Mouse (Mus musculus): ENCODE data around the gene Entpd8. TPM values are rescaled to one million over a fixed set of nuclear protein-coding genes. Genes with fewer than 3 reads are reported as not detected.

The Entpd8 gene
- polyA plus RNA-seq, 1 experiment, result 0.14 TPM

DNA sequence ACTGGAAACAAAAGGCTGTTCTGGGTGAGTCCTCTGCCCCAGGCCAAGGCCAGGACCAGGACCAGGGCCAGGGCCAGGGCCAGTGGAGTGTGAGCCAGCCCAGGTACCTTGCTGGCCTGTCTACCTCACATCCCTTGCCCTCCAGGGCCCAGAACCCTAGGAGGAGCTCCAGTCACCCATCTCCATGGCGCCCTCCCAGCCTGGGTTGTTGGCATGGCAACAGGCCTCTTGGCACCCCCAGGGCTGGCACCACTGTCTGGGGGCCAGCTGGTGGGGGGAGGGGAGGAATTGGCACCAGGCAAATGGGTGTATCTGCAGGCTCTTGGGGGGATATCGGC is 25.1 kb upstream of the Entpd8 start:
- DNase-seq (ENCODE audit: low read depth in 1 of 2, low spot score in 2 of 2), result no peak
- Histone ChIP-seq H3K4me3 (ENCODE audit: extremely low read depth, insufficient read depth, insufficient read length) (peak overlapping the region; percentile 72), H3K27me3 (ENCODE audit: control insufficient read depth, insufficient read depth, low read length) (no peaks in the 10 kb centered on the region), H3K4me1 (ENCODE audit: control insufficient read depth, insufficient read depth, insufficient read length) (peaks cover 5% of the 10 kb centered on the region; the same call in 1 of the 2 replicates), H3K36me3 (ENCODE audit: control insufficient read depth, insufficient read depth, low read length) (peaks cover 15% of the 10 kb centered on the region), H3K27ac (ENCODE audit: insufficient read depth, low read length) (no peak overlapping the region)
- 82% methylated on average over 2 of the region's 2 CpGs for WGBS
- no peak for TF ChIP-seq CTCF (IDR thresholded peaks at IDR 0.05; ENCODE audit: extremely low read depth, insufficient read depth, insufficient read length, insufficient replicate concordance)
- no peak for TF ChIP-seq POLR2A (IDR thresholded peaks at IDR 0.05; ENCODE audit: low read depth, low read length)

- no peak overlapping the region for H3K4me3 ChIP-seq (ENCODE audit: extremely low read depth, insufficient read depth, insufficient read length)
- H3K27ac ChIP-seq (ENCODE audit: insufficient read depth, low read length), result no peak overlapping the region
- DNase-seq (ENCODE audit: low read depth in 1 of 2, low spot score in 2 of 2), result no peak
- peaks cover 5% of the 10 kb centered on the region; the same call in 1 of the 2 replicates for H3K4me1 ChIP-seq (ENCODE audit: control insufficient read depth, insufficient read depth, insufficient read length)
- 90% methylated on average over 21 of the region's 21 CpGs for WGBS
- TF ChIP-seq POLR2A (IDR thresholded peaks at IDR 0.05; ENCODE audit: low read depth, low read length) (no peak), CTCF (IDR thresholded peaks at IDR 0.05; ENCODE audit: extremely low read depth, insufficient read depth, insufficient read length, insufficient replicate concordance) (no peak)
- peaks cover 11% of the 10 kb centered on the region for H3K36me3 ChIP-seq (ENCODE audit: control insufficient read depth, insufficient read depth, low read length)
- no peaks in the 10 kb centered on the region for H3K27me3 ChIP-seq (ENCODE audit: control insufficient read depth, insufficient read depth, low read length)
Measured at GRCm38 (mm10) chr2:25055409-25056155, 24.5 kb upstream of the Entpd8 start.

DNA sequence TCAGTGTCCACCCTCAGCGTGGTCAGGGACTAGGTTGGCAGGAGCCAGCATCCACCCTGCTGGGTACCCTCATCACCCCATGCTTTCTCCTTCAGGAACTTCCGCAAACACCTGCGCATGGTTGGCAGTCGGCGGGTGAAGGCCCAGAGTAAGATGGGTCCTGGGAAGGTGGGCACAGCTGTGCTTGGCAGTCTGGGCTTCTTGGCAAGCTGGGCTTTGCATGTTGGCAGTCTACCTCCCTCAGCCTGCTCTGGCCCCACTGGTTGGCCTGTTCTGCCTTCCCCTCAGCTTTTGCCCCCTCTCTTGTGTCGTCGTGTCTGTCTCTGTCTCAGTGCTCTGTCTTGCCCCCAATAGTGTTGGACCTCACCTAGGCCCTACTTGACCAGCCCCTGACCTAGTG is 21.2 kb upstream of the Entpd8 start:
- no peak for DNase-seq (ENCODE audit: low read depth in 1 of 2, low spot score in 2 of 2)
- peaks cover 5% of the 10 kb centered on the region; the same call in 1 of the 2 replicates for H3K4me1 ChIP-seq (ENCODE audit: control insufficient read depth, insufficient read depth, insufficient read length)
- H3K36me3 ChIP-seq (ENCODE audit: control insufficient read depth, insufficient read depth, low read length), result peaks cover 3% of the 10 kb centered on the region; the same call in 1 of the 2 replicates
- H3K27ac ChIP-seq (ENCODE audit: insufficient read depth, low read length), result no peak overlapping the region
- TF ChIP-seq CTCF (IDR thresholded peaks at IDR 0.05; ENCODE audit: extremely low read depth, insufficient read depth, insufficient read length, insufficient replicate concordance) (no peak), POLR2A (IDR thresholded peaks at IDR 0.05; ENCODE audit: low read depth, low read length) (no peak)
- H3K27me3 ChIP-seq (ENCODE audit: control insufficient read depth, insufficient read depth, low read length), result no peaks in the 10 kb centered on the region
- WGBS, result 96% methylated on average over 7 of the region's 7 CpGs
- H3K4me3 ChIP-seq (ENCODE audit: extremely low read depth, insufficient read depth, insufficient read length), result no peak overlapping the region

DNA sequence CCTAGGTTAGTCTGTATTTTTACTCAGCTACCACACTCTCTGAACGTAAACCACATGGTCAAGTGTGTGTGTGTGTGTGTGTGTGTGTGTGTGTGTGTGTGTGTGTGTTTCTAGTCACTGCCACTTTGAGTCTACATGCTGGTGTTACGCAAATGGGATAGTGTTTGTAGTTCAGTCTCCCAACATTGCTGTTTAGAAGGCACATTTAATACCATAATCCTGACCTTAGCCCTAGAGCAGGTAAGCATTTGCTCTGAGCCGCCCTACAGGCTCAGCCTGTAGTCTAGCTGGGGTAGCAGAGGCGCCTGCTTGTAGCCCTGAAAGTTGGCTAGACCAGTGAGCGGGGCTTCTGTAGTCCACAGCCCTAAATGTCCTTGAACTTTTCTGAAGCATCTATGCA is 16.6 kb upstream of the Entpd8 start:
- WGBS, result 92% methylated on average over 5 of the region's 5 CpGs
- no peak for DNase-seq (ENCODE audit: low read depth in 1 of 2, low spot score in 2 of 2)
- H3K36me3 ChIP-seq (ENCODE audit: control insufficient read depth, insufficient read depth, low read length), result peaks cover 3% of the 10 kb centered on the region; the same call in 1 of the 2 replicates
- no peaks in the 10 kb centered on the region for H3K4me1 ChIP-seq (ENCODE audit: control insufficient read depth, insufficient read depth, insufficient read length)
- TF ChIP-seq CTCF (IDR thresholded peaks at IDR 0.05; ENCODE audit: extremely low read depth, insufficient read depth, insufficient read length, insufficient replicate concordance), result no peak
- no peak for TF ChIP-seq POLR2A (IDR thresholded peaks at IDR 0.05; ENCODE audit: low read depth, low read length)
- no peak overlapping the region for H3K4me3 ChIP-seq (ENCODE audit: extremely low read depth, insufficient read depth, insufficient read length)
- H3K27ac ChIP-seq (ENCODE audit: insufficient read depth, low read length), result no peak overlapping the region
- H3K27me3 ChIP-seq (ENCODE audit: control insufficient read depth, insufficient read depth, low read length), result no peaks in the 10 kb centered on the region

- WGBS, result 82% methylated on average over 1 of the region's 1 CpGs
- H3K36me3 ChIP-seq (ENCODE audit: control insufficient read depth, insufficient read depth, low read length), result peaks cover 3% of the 10 kb centered on the region; the same call in 1 of the 2 replicates
- no peak overlapping the region for H3K27ac ChIP-seq (ENCODE audit: insufficient read depth, low read length)
- DNase-seq (ENCODE audit: low read depth in 1 of 2, low spot score in 2 of 2), result no peak
- no peak for TF ChIP-seq POLR2A (IDR thresholded peaks at IDR 0.05; ENCODE audit: low read depth, low read length)
- no peak for TF ChIP-seq CTCF (IDR thresholded peaks at IDR 0.05; ENCODE audit: extremely low read depth, insufficient read depth, insufficient read length, insufficient replicate concordance)
- no peaks in the 10 kb centered on the region for H3K4me1 ChIP-seq (ENCODE audit: control insufficient read depth, insufficient read depth, insufficient read length)
- H3K4me3 ChIP-seq (ENCODE audit: extremely low read depth, insufficient read depth, insufficient read length), result no peak overlapping the region
- H3K27me3 ChIP-seq (ENCODE audit: control insufficient read depth, insufficient read depth, low read length), result no peaks in the 10 kb centered on the region
Measured at GRCm38 (mm10) chr2:25064285-25064684, 15.8 kb upstream of the Entpd8 start.

DNA sequence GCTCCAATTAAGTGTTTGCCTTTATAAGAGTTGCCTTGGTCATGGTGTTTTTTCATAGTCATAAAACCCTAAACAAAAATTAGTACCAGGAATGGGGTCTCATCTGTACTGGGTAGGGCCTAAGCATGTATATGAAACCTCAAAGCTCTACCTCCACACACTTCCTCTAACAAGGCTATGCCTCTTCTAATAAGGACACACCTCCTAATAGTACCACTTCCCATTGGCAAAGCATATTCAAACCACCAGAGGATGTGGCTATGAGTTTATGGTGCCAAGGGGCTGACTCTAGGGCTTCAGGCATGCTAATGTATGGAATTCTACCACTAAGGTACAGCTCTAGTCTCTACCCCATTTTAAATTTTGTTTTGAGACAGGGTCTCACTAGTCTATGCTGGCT is 14.6 kb upstream of the Entpd8 start:
- DNase-seq (ENCODE audit: low read depth in 1 of 2, low spot score in 2 of 2), result no peak
- no peaks in the 10 kb centered on the region for H3K4me1 ChIP-seq (ENCODE audit: control insufficient read depth, insufficient read depth, insufficient read length)
- H3K36me3 ChIP-seq (ENCODE audit: control insufficient read depth, insufficient read depth, low read length), result peaks cover 3% of the 10 kb centered on the region; the same call in 1 of the 2 replicates
- H3K27ac ChIP-seq (ENCODE audit: insufficient read depth, low read length), result no peak overlapping the region
- TF ChIP-seq POLR2A (IDR thresholded peaks at IDR 0.05; ENCODE audit: low read depth, low read length) (no peak), CTCF (IDR thresholded peaks at IDR 0.05; ENCODE audit: extremely low read depth, insufficient read depth, insufficient read length, insufficient replicate concordance) (no peak)
- no peaks in the 10 kb centered on the region for H3K27me3 ChIP-seq (ENCODE audit: control insufficient read depth, insufficient read depth, low read length)
- H3K4me3 ChIP-seq (ENCODE audit: extremely low read depth, insufficient read depth, insufficient read length), result no peak overlapping the region

DNA sequence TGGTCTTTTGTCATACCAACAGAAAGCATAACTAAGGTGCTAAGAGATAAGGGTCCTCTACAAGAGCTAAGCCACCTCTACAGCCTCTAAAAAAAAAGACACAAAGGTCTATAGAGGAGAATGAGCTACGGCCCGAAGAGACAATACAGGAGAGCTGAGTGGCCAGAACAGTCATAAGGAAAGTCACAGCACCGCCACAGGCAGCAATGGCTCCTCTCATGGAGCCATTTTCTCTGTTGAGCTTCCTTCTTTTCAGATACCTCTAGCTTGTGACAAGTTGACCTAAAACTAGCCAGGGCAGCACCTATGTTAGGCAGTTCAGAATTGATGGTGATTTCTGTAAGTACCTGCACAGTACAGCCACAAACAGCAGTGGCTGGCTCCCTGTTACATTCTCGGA is 13.6 kb upstream of the Entpd8 start:
- Histone ChIP-seq H3K36me3 (ENCODE audit: control insufficient read depth, insufficient read depth, low read length) (peaks cover 1% of the 10 kb centered on the region; the same call in 1 of the 2 replicates), H3K27me3 (ENCODE audit: control insufficient read depth, insufficient read depth, low read length) (no peaks in the 10 kb centered on the region), H3K4me3 (ENCODE audit: extremely low read depth, insufficient read depth, insufficient read length) (no peak overlapping the region), H3K4me1 (ENCODE audit: control insufficient read depth, insufficient read depth, insufficient read length) (no peaks in the 10 kb centered on the region), H3K27ac (ENCODE audit: insufficient read depth, low read length) (no peak overlapping the region)
- DNase-seq (ENCODE audit: low read depth in 1 of 2, low spot score in 2 of 2), result no peak
- WGBS, result 85% methylated on average over 4 of the region's 4 CpGs
- no peak for TF ChIP-seq CTCF (IDR thresholded peaks at IDR 0.05; ENCODE audit: extremely low read depth, insufficient read depth, insufficient read length, insufficient replicate concordance)
- TF ChIP-seq POLR2A (IDR thresholded peaks at IDR 0.05; ENCODE audit: low read depth, low read length), result no peak
